15 mouse cellular contexts compared by ENCODE assay signal in the genomic region with DNA sequence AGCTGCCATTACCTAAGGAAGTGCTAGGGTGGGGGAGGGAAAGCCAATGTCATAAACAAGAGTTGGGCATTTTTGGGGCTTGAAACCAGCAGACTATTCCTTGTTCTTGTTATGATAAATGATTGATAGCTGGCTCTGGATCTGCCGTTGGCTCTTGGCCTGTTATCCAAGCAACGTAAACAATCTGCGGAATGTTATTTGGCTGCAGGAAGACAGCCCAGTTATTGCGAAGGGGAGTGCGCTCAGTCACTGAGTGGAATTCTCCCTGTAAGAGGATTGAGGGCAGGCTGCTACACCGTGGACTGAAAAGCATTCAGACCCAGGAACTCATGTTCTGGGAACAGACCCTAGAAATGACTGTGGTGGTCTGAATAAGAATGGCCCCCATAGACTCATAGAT. TPM values are rescaled to one million over a fixed set of nuclear protein-coding genes. Genes with fewer than 3 reads are reported as not detected.
DNase-seq lines count a peak whose midpoint lies in the region; ATAC-seq and TF ChIP-seq lines count a peak whose summit lies in the region.
"Had no signal": no experiment of that assay in that cellular context is flagged by ENCODE, and none has a peak within 500 bp of the region (broad histone marks: within the 10 kb centered on the region; RNA-seq: fewer than 3 reads in every experiment).

No protein-coding gene starts in this region.

- no peaks in the 10 kb centered on the region for H3K36me3 ChIP-seq in heart, postnatal 0 days (replicated peaks; ENCODE audit: control insufficient read depth, insufficient read depth, low read length)
- H3K36me3 ChIP-seq in heart, adult 2 months (ENCODE audit: control insufficient read depth, insufficient read depth, low read length) = no peaks in the 10 kb centered on the region; the same call in 1 of the 2 replicates
- no peaks in the 10 kb centered on the region for H3K36me3 ChIP-seq in lung, embryonic 16.5 days (ENCODE audit: control insufficient read depth, insufficient read depth, low read length)
- H3K36me3 ChIP-seq: heart, embryonic 12.5 days had no signal

- no peak overlapping the region for H3K9ac ChIP-seq in heart, postnatal 0 days (replicated peaks; ENCODE audit: low read depth, low read length)
- H3K9ac ChIP-seq in heart, adult 2 months (ENCODE audit: low read depth, low read length) = no peak overlapping the region
- H3K9ac ChIP-seq in lung, embryonic 16.5 days (ENCODE audit: low read length) = no peak overlapping the region
- H3K9ac ChIP-seq: heart, embryonic 12.5 days; hindbrain, embryonic 14.5 days had no signal

- no peak overlapping the region for H3K27ac ChIP-seq in heart, postnatal 0 days (ENCODE audit: low read depth)
- no peak overlapping the region for H3K27ac ChIP-seq in heart, adult 2 months
- peak overlapping the region; percentile 73 for H3K27ac ChIP-seq in lung, embryonic 16.5 days (ENCODE audit: low read length)
- H3K27ac ChIP-seq: hindbrain, embryonic 14.5 days; left cerebral cortex, adult 2 months had no signal

- no peak for TF ChIP-seq CTCF in heart, postnatal 0 days (IDR thresholded peaks at IDR 0.05; ENCODE audit: low read depth)
- no peak for TF ChIP-seq CTCF in heart, adult 2 months (IDR thresholded peaks at IDR 0.05)

- intact Hi-C loops in heart, adult 2 months (cut with DNase I) = loop anchor here (5.0 kb wide), 1 partner anchor 40 kb away; a partner anchor contains a TSS
- intact Hi-C loops in left cerebral cortex, postnatal 4 days (cut with DNase I) = no loop called here

- H3K4me3 ChIP-seq in heart, postnatal 0 days (ENCODE audit: low read depth, low read length) = no peak overlapping the region
- no peak overlapping the region for H3K4me3 ChIP-seq in heart, adult 2 months
- no peak overlapping the region for H3K4me3 ChIP-seq in lung, embryonic 16.5 days (ENCODE audit: low read length)
- H3K4me3 ChIP-seq: heart, embryonic 12.5 days; left cerebral cortex, adult 2 months had no signal

- H3K9me3 ChIP-seq in heart, postnatal 0 days (replicated peaks; ENCODE audit: control insufficient read depth, low read length) = peaks cover 5% of the 10 kb centered on the region; the same call in 1 of the 2 replicates
- H3K9me3 ChIP-seq in lung, embryonic 16.5 days (ENCODE audit: control insufficient read depth, low read length) = peaks cover 5% of the 10 kb centered on the region; the same call in 1 of the 2 replicates

- no peaks in the 10 kb centered on the region for H3K79me2 ChIP-seq in heart, adult 2 months (replicated peaks; ENCODE audit: control insufficient read depth, insufficient read depth, low read length)

- ATAC-seq in heart, postnatal 0 days (ENCODE audit: insufficient read depth, low read depth) = 0 out of 2 replicates have a peak, but pooled peaks have one; percentile 24
- ATAC-seq in lung, embryonic 16.5 days (ENCODE audit: low read depth) = peak; percentile 85

- no peak for TF ChIP-seq POLR2A in heart, adult 2 months (IDR thresholded peaks at IDR 0.05; ENCODE audit: insufficient read depth, low read depth, low read length)

- H3K4me1 ChIP-seq in heart, postnatal 0 days (ENCODE audit: control insufficient read depth, insufficient read depth) = peaks cover 9% of the 10 kb centered on the region
- H3K4me1 ChIP-seq in heart, adult 2 months (ENCODE audit: control insufficient read depth, insufficient read depth, low read length) = peaks cover 11% of the 10 kb centered on the region
- peaks cover 28% of the 10 kb centered on the region for H3K4me1 ChIP-seq in lung, embryonic 16.5 days (replicated peaks; ENCODE audit: control insufficient read depth, insufficient read depth, low read length)

- H3K4me2 ChIP-seq in heart, postnatal 0 days (ENCODE audit: low read depth, low read length) = no peak overlapping the region
- H3K4me2 ChIP-seq in lung, embryonic 16.5 days (ENCODE audit: low read depth, low read length) = peak overlapping the region; percentile 29; the same call in 1 of the 2 replicates
- H3K4me2 ChIP-seq: heart, embryonic 12.5 days; hindbrain, embryonic 14.5 days had no signal

- no peaks in the 10 kb centered on the region for H3K27me3 ChIP-seq in heart, postnatal 0 days (ENCODE audit: control insufficient read depth, insufficient read depth, low read length)
- H3K27me3 ChIP-seq in heart, adult 2 months (ENCODE audit: control insufficient read depth, insufficient read depth, low read length) = no peaks in the 10 kb centered on the region
- no peaks in the 10 kb centered on the region for H3K27me3 ChIP-seq in lung, embryonic 16.5 days (ENCODE audit: control insufficient read depth, insufficient read depth, low read depth, low read length)
- H3K27me3 ChIP-seq: Patski had no signal

- 32% methylated on average over 6 of the region's 6 CpGs for WGBS in heart, postnatal 0 days
- WGBS in heart, adult 2 months = 46% methylated on average over 6 of the region's 6 CpGs
- WGBS in lung, embryonic 16.5 days = 21% methylated on average over 6 of the region's 6 CpGs

- no peak for DNase-seq in heart, postnatal 0 days (ENCODE audit: low spot score)
- DNase-seq in heart, adult 2 months = no peak
- peak; percentile 33 for DNase-seq in MN1 (ENCODE audit: low spot score)
- DNase-seq in kidney, postnatal 14 days = peak; percentile 54
- no peak for DNase-seq in urinary bladder, adult 18-20 months (ENCODE audit: low spot score in 2 of 2)
- no peak for DNase-seq in left cerebral cortex, postnatal 4 days
- DNase-seq in right cerebral cortex, postnatal 25 days = no peak
- DNase-seq: adrenal gland, postnatal 25 days; cerebellum, adult 18-20 months; right cerebral cortex, postnatal 4 days had no signal

- TF ChIP-seq EP300 in heart, postnatal 0 days (IDR thresholded peaks at IDR 0.05; ENCODE audit: low read depth) = no peak
- TF ChIP-seq EP300 in heart, adult 2 months (IDR thresholded peaks at IDR 0.05; ENCODE audit: insufficient read depth, low read depth, low read length) = no peak

RNA-seq across cellular contexts. Expression of a gene that starts 40.3 kb away (rescaled TPM):
- 2.0 and 3.1 TPM in 2 replicates for total RNA-seq in heart, postnatal 0 days (2014; rRNA removed; ENCODE audit: low replicate concordance)
- polyA plus RNA-seq in heart, postnatal 0 days (2015; fragmentation: Nextera tagmentation; extraction: Ambion mirVana) = 0.92 and 1.1 TPM in 2 replicates
- 1 to 10 TPM; 4.3 to 4.8 TPM for total RNA-seq in heart, adult 2 months (2021)
- polyA plus RNA-seq in heart, adult 2 months (2012; rRNA removed) = 2.5 and 2.8 TPM in 2 replicates
- 5.2 and 5.6 TPM in 2 replicates for polyA plus RNA-seq in lung, embryonic 16.5 days (2015; fragmentation: Nextera tagmentation; extraction: Ambion mirVana)
- total RNA-seq in left cerebral cortex, postnatal 4 days (2021) = 1 to 10 TPM; 1.8 to 1.9 TPM

RNA-seq across cellular contexts. Expression of a gene that starts 41.5 kb away (rescaled TPM):
- 11.9 and 14.1 TPM in 2 replicates for total RNA-seq in heart, postnatal 0 days (2014; rRNA removed; ENCODE audit: low replicate concordance)
- polyA plus RNA-seq in heart, postnatal 0 days (2015; fragmentation: Nextera tagmentation; extraction: Ambion mirVana) = 4.0 and 4.6 TPM in 2 replicates
- total RNA-seq in heart, adult 2 months (2021) = 10 to 100 TPM; 12.3 to 13.3 TPM
- 3.4 and 7.7 TPM in 2 replicates for polyA plus RNA-seq in heart, adult 2 months (2012; rRNA removed)
- 8.8 and 9.3 TPM in 2 replicates for polyA plus RNA-seq in lung, embryonic 16.5 days (2015; fragmentation: Nextera tagmentation; extraction: Ambion mirVana)
- total RNA-seq in left cerebral cortex, postnatal 4 days (2021) = 1 to 10 TPM; 3.0 to 3.4 TPM

Comparison
In these comparisons a context has a peak if more than half of its experiments do, and no peak if none do; other contexts are left out.
1. DNase-seq: peak in MN1 (single experiment) and kidney, postnatal 14 days (single experiment); none in heart, postnatal 0 days (single experiment), heart, adult 2 months (0 of 2), urinary bladder, adult 18-20 months (0 of 2), left cerebral cortex, postnatal 4 days (single experiment) and right cerebral cortex, postnatal 25 days (single experiment).